Mouse (Mus musculus): ENCODE results near the gene Lca5l. TPM values are rescaled to one million over a fixed set of nuclear protein-coding genes. Genes with fewer than 3 reads are reported as not detected.

The Lca5l gene
- polyA plus RNA-seq, 1 experiment from 2014 or later = 2.1 TPM

GRCm38 (mm10) chr16:96110655-96111345 lies 81.3 kb downstream of the Lca5l start:
- Histone ChIP-seq H3K36me3 (replicated peaks; ENCODE audit: control insufficient read depth, insufficient read depth) (no peaks in the 10 kb centered on the region), H3K4me1 (replicated peaks; ENCODE audit: control insufficient read depth, insufficient read depth, low read length) (no peaks in the 10 kb centered on the region), H3K4me2 (replicated peaks) (no peak overlapping the region), H3K27ac (no peak overlapping the region), H3K9ac (no peak overlapping the region), H3K4me3 (replicated peaks; ENCODE audit: low read length) (no peak overlapping the region), H3K27me3 (ENCODE audit: control insufficient read depth, insufficient read depth, low read length) (no peaks in the 10 kb centered on the region), H3K9me3 (ENCODE audit: control insufficient read depth, low read length) (no peaks in the 10 kb centered on the region)
- ATAC-seq (ENCODE audit: low FRiP score) = no peak
- WGBS = 91% methylated on average over 5 of the region's 5 CpGs
- no peak for DNase-seq (ENCODE audit: low spot score)

DNA sequence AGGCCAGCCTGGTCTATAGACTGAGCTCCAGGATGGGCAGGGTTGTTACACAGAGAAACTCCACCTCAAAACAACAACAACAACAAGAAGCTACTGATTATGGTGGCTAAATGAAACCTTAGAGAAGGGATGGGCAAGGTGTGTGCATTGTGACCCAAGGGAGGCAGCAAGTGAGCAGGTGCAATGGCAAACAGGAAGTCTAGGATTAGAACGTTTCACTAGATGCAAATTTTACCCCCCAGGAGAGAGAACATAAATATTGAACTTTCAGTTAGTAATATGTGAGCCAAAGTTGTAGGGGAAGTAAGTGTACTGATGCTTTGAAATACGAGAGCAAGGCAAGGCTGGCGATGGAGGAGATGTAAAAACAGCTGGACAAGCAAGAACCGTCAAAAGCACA lies 82.4 kb downstream of the Lca5l start:
- 79% methylated on average over 4 of the region's 4 CpGs for whole genome bisulfite sequencing
- H3K36me3 ChIP-seq (replicated peaks; ENCODE audit: control insufficient read depth, insufficient read depth) = no peaks in the 10 kb centered on the region
- H3K27me3 ChIP-seq (ENCODE audit: control insufficient read depth, insufficient read depth, low read length) = no peaks in the 10 kb centered on the region
- no peak overlapping the region for H3K4me3 ChIP-seq (replicated peaks; ENCODE audit: low read length)
- H3K4me2 ChIP-seq (replicated peaks) = no peak overlapping the region
- DNase-seq (ENCODE audit: low spot score) (no peak), ATAC-seq (ENCODE audit: low FRiP score) (no peak)
- H3K27ac ChIP-seq = no peak overlapping the region
- no peak overlapping the region for H3K9ac ChIP-seq
- H3K9me3 ChIP-seq (ENCODE audit: control insufficient read depth, low read length) = no peaks in the 10 kb centered on the region
- no peaks in the 10 kb centered on the region for H3K4me1 ChIP-seq (replicated peaks; ENCODE audit: control insufficient read depth, insufficient read depth, low read length)

Other genes starting within 250 kb of the Lca5l start
- gene Psmg1, start 201.3 kb downstream of the Lca5l start, polyA plus RNA-seq (2014; fragmentation: Nextera tagmentation; extraction: Ambion mirVana) = 62.1 and 67.7 TPM in 2 replicates
- gene Brwd1, start 109.7 kb downstream of the Lca5l start, polyA plus RNA-seq (2014; fragmentation: Nextera tagmentation; extraction: Ambion mirVana) = 316 and 319 TPM in 2 replicates
- 292 and 300 TPM in 2 replicates for gene Hmgn1, start 64.5 kb downstream of the Lca5l start, polyA plus RNA-seq (2014; fragmentation: Nextera tagmentation; extraction: Ambion mirVana)
- gene Wrb, start 46.9 kb downstream of the Lca5l start, polyA plus RNA-seq (2014; fragmentation: Nextera tagmentation; extraction: Ambion mirVana) = 214 and 242 TPM in 2 replicates
- 1.3 and 2.6 TPM in 2 replicates for gene Sh3bgr, start 8.2 kb upstream of the Lca5l start, polyA plus RNA-seq (2014; fragmentation: Nextera tagmentation; extraction: Ambion mirVana)
- 5.3 and 5.5 TPM in 2 replicates for gene B3galt5, start 43.5 kb upstream of the Lca5l start, polyA plus RNA-seq (2014; fragmentation: Nextera tagmentation; extraction: Ambion mirVana)